Mouse (Mus musculus) spleen, postnatal 4 days (tissue): ENCODE measurements around the gene Foxi3.

Experiments
- DNase-seq, 2 experiments: peaks; one replicate each; pipeline ENCODE4 v3.0.0; 2022; ENCODE audit warnings: low spot score in 2 of 2

Gene Foxi3

DNA sequence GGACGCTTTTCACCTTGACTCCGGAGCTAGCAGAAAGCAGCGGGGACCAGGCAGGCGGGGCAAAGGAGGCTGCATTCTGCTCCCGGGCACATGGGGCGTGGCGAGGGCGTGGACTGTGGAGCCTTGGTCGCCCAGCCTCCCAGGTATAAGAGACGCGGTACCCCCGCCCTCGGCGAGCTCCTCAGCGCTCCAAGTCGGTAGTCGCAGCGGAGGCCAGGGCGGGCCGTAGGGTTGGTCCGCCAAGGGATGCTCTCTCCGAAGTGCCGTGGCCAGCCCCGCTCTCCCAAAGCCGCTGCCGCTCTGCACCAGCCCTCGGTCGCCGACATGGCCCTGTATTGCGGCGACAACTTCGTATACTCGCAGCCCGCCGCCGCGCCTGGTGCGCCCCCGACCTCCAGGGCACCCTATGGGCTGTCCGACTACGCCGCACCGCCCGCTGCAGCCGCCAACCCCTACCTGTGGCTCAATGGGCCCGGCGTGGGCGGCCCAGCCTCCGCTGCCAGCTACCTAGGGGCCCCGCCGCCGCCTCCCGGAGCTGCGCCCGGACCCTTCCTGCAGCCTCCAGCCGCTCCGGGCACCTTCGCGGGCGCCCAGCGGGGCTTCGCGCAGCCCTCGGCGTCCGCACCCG is at the start of gene Foxi3:
Gene Foxi3 (plus strand): TSS at position 247 of the 628 bp plus-strand sequence.
- DNase-seq: peak in 1 of 2 experiments; percentile 63

DNA sequence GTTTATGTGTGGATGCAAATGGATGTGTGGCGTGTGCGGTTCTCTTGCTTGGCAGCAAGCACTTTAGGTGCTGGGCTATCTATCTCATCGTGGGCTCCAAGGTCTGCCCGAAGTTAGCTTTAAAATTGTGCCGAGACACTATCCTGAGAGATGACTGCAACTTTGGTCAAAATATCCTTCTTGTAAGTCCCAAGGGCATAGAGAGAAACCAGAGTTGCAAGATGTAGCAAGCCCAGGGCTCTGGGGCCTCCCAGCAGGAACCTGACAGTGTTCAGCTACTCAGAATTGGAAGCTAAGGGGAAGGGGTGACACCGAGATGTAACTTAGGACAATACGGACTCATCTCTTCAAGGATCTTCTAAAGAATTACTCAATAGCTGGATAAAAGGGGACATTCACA is 46.8 kb upstream of the Foxi3 start:
- DNase-seq: no peak

GRCm38 (mm10) chr6:70910285-70910684 is 46.0 kb upstream of the Foxi3 start:
- DNase-seq: no peak

DNA sequence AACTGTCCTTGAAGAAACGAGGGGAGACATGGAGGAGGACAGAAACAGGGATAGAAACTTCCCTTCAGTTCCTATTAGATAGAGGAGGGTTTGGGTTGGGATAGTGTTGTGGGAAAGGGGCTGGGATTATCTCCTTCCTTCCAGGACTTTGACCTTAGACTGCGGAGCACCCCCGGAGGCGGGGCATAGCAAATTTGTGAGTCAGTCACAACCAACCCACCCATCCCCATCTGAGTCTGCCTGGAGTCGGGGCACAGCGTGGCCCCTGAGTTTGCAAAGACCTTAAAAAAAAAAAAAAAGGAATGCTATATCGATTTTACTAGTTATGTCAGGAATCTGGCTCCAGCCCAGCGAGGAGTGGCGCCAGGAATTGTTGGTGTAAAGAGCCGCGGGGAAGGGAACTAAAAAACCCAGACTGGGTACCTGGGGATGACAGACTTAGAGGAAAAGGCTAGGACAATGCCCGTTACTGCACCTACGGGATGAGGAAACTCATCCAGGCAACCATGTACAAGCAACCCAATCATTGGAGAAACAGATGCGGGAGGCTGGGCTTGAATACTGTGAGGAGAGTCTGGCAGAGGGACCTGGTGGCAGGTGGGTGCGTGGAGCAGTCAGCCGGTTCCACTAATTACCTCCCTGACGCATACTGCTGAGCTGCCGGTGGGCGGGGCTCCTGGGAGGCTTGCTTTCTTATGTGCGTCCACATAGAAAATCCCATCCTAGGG is 44.5 kb upstream of the Foxi3 start:
- DNase-seq: no peak

DNA sequence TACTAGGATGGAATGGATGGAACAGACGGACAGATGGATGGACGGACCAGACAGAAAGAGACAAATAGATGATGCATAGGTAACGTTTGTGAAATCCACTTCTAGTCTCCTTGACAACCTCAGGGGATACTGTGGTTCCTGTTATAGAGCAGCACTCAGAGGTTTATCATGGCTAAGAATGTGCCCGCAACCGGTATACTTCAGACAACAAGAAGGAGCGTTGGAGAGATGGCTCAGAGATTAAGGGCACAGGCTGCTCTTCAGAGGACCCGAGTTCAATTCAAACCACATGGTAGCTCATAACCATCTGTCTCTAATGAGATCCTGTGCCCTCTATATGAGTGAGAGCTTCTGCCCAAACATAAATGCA is 44.0 kb upstream of the Foxi3 start:
- DNase-seq: no peak

DNA sequence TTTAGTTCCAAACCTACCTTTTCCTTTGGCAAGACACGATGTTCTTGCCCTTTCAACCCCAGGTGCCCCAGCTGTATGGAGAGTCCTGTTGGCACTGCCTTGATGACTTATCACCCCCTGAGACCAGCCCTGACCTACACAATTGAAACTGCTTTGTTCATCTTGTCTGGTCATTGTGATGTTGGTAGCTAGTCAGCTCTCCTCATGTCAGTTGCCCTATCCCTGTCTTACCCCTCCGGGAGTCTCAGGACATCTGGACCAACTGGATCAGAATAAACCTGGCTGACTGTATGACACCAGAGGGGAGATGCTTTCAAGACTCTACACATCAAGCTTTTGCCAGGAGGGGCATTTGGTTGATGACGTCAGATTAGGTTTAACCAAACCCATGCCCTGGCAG is 37.5 kb upstream of the Foxi3 start, which contains the start of gene Tex37:
Gene Tex37 (minus strand): TSS at position 101 of the 400 bp plus-strand sequence.
- no peak for DNase-seq

GRCm38 (mm10) chr6:70921274-70922074 is 34.9 kb upstream of the Foxi3 start:
- DNase-seq: no peak

- DNase-seq: no peak
Observed at GRCm38 (mm10) chr6:70931801-70932200, 24.5 kb upstream of the Foxi3 start.

DNA sequence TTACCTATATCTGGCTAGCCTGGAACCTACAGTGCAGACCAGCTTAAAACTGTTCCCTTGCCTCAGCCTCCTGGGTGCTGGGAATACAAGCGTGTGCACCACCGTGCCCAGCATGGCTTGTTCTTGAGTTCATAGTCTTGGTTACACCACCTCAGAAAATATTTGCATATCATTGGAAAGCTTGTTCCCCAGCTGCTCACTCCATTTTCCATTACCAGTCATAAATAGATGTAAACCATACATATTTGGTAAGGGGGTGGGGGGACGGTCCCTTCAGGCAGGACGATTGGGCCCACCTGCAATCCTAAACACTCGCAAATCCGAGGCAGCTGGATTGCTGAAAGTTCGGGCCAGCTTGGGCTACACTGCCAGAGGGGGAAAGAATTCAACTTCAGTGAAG is 3.1 kb upstream of the Foxi3 start:
- DNase-seq: no peak

DNA sequence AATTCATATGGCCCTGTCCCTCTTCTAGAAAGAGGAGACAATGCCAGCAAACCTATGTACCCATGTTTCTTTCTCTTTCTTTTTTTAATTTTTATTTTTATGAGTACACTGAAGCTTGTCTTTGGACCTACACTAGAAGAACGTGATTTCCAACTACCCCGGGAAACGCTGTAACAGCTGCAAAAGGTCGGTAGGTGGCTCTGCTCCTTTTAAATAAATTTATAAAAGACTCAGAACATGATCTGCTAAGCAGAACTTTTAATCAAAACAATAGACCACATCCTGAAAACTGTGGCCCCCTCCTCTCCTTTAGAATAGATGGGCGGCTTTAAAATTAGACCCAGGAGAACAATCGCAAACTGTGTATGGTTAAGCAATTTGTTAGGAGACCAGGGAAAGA is 2.3 kb upstream of the Foxi3 start:
- no peak for DNase-seq

GRCm38 (mm10) chr6:70955291-70955800 is 985 bp upstream of the Foxi3 start:
- DNase-seq: no peak

DNA sequence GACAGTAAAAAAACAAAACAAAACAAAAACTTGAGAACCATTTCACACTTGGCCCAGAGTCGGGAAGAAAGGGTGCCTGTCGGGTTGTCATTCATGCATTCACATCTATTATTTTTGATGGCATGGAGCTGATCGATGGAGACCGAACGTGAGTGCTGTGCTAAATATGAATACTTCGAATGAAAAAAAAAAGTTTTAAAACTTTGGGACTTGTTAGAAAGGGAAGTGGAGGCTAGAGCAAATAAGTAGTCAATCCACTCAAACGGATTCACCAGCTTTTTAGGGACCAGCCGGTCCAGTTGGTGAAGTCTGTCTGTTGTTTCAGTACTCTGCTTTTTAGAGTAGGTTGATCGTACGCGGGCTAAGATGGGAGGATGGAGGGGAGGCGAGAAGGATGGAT is 490 bp upstream of the Foxi3 start:
- DNase-seq: no peak

GRCm38 (mm10) chr6:70956936-70957335 is 605 bp downstream of the Foxi3 start:
- no peak for DNase-seq

- no peak for DNase-seq
Observed at GRCm38 (mm10) chr6:70957341-70957940, 1.1 kb downstream of the Foxi3 start.

- DNase-seq: no peak
Observed at GRCm38 (mm10) chr6:70964116-70964830, 7.9 kb downstream of the Foxi3 start.

GRCm38 (mm10) chr6:70965694-70966093 is 9.4 kb downstream of the Foxi3 start:
- no peak for DNase-seq

GRCm38 (mm10) chr6:70967422-70967821 is 11.1 kb downstream of the Foxi3 start:
- DNase-seq: no peak

GRCm38 (mm10) chr6:70968291-70968690 is 12.0 kb downstream of the Foxi3 start:
- no peak for DNase-seq

- DNase-seq: no peak
Observed at GRCm38 (mm10) chr6:70973066-70973465, 16.7 kb downstream of the Foxi3 start.

DNA sequence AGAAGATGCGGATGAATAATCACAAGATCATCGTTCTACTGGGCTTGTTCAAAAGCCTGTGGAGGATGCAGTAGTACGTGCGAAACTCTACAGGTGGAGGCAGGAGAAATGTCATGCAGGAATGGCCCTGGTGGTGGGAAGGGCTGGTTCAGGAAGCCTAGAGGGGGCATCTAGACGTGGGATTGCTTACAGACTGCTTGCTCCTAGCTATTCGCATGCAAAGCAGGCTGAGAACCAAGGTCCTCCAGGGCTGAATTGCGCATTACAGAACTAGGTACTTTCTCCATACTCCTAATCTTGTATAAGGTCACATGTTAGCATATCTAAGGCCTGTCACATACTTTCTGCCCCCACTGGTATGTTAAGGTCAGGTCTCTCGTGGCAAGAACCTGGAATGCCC is 24.7 kb downstream of the Foxi3 start:
- DNase-seq: no peak

GRCm38 (mm10) chr6:70982416-70982815 is 26.1 kb downstream of the Foxi3 start:
- DNase-seq: no peak
